Mouse (Mus musculus): Measurements from ENCODE around the gene Tspan1.

GRCm38 (mm10) chr4:116165708-116166407 lies 1.5 kb downstream of the Tspan1 start:
- TF ChIP-seq CTCF (IDR thresholded peaks at IDR 0.05 in 2 of 3, conservative IDR thresholded peaks at IDR 0.05 in 1 of 3; ENCODE audit: control insufficient read depth in 1 of 3, insufficient read depth in 1 of 3, low read depth in 2 of 3, low read length in 3 of 3, poor library complexity in 1 of 3, severe bottlenecking in 1 of 3): no peak
- TF ChIP-seq GATA1 (IDR thresholded peaks at IDR 0.05; ENCODE audit: low read depth, low read length): no peak
- TF ChIP-seq POLR2A (IDR thresholded peaks at IDR 0.05; ENCODE audit: control insufficient read depth in 1 of 2, insufficient read depth in 1 of 2, low read depth in 1 of 2, low read length in 2 of 2, poor library complexity in 1 of 2): no peak
- TF ChIP-seq CHD1 (IDR thresholded peaks at IDR 0.05; ENCODE audit: low read depth, low read length): no peak
- no peak for TF ChIP-seq TCF12 (IDR thresholded peaks at IDR 0.05; ENCODE audit: low read depth, low read length)
- TF ChIP-seq USF2 (IDR thresholded peaks at IDR 0.05; ENCODE audit: borderline replicate concordance in 1 of 2, insufficient read depth in 1 of 2, low read depth in 1 of 2, low read length in 2 of 2): no peak
- TF ChIP-seq EP300 (IDR thresholded peaks at IDR 0.05; ENCODE audit: low read depth in 1 of 2, low read length in 2 of 2): no peak
- TF ChIP-seq POLR2AphosphoS2 (IDR thresholded peaks at IDR 0.05; ENCODE audit: low read length): no peak
- TF ChIP-seq MAX (IDR thresholded peaks at IDR 0.05; ENCODE audit: low read length): no peak
- TF ChIP-seq SIN3A (IDR thresholded peaks at IDR 0.05; ENCODE audit: low read length): no peak
- no peak for TF ChIP-seq HCFC1 (IDR thresholded peaks at IDR 0.05; ENCODE audit: low read depth, low read length)
- no peak for TF ChIP-seq MEF2A (IDR thresholded peaks at IDR 0.05; ENCODE audit: extremely low read depth, insufficient replicate concordance, low read depth, low read length, poor library complexity, severe bottlenecking)

Data from MEL (cell line).